Mouse (Mus musculus) stomach, postnatal 0 days (tissue): ENCODE data around the gene Bcar3.

Experiments
- CTCF ChIP-seq: IDR thresholded peaks from 2 replicates; pipeline ENCODE4 v1.5.1; 2016; ENCODE audit warnings: antibody characterized with exemption, low read depth, mild to moderate bottlenecking, moderate library complexity
- EP300 ChIP-seq: optimal IDR thresholded peaks from 2 replicates; pipeline ENCODE3; 2016; ENCODE audit warnings: antibody characterized with exemption

DNA sequence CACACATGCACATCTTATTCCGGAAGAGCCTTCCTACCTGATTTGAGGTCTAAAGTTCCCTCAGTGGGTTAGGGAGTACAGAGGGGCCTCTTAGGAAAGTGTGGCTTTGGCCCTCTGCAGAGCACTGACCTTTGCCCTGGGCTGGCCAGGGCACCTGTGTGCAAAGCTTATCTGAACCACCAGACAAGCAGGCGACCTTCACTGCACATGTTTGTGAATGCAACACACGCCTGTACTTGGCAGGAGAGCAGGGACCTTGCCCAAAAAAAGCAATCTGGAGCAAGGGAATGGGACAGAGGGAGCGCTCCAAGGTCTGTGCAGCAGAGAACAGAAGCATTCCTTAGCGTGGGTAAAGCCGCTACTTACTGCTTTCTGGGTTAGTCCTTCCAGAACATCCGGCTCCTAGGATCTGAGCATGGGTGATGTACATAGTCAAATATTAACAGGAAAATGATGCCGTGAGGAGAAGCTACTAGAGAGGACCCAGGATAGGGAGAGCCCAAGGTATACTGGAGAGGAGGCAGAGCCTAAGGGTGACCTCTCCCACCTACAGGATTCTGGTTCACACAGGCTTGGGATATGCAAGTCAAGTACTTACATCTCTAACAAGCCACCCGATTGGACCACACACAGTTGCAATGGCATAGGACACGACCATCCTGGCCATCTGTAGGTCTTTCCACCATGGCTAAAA, 19.1 kb downstream of the Bcar3 start:
- TF ChIP-seq CTCF (no peak), EP300 (no peak)
